9 mouse cellular contexts compared by ENCODE assay signal in the genomic region with DNA sequence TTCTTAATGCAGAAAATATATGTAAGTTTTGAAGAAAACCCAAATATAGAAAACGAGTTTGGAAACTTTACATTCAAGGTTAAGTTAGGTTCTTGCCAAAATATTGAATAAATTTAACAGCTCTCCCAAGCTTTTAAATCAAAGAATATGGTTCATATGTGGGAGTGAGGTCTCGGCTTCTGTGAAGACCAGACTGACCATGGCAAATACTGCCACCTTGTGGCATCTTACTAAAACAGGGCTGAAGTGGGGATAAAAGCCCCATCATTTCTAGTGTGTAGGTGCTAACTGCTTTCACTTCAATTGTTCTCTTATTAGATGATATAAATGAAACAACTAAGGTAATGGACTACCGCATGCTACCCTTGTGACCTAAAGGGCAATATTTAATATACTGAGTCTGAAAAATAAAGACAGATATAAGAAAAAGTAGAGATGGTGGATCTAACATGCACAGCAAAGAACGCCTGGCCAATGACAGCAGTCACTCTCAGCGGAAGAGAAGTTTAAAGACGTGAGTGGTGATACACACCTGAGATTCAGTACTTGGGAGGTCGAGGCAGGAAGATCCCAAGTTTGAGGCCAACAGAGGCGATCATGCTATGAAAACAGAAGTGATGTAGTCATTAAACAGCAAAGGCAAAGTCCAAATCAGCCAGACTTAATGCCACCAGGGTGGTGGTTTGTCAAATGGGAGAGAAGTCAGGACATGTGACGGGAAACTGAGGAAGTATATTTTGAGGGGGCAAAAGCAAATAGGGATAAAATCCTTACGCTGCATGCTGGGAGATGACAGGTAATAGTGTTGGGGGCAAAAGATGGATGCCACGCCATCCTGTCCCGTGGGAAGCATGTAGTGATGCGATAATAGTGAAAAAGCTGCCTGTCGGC. TPM values are rescaled to one million over a fixed set of nuclear protein-coding genes. Genes with fewer than 3 reads are reported as not detected.
DNase-seq lines count a peak whose midpoint lies in the region; ATAC-seq and TF ChIP-seq lines count a peak whose summit lies in the region.
"Had no signal": no experiment of that assay in that cellular context is flagged by ENCODE, and none has a peak within 500 bp of the region (broad histone marks: within the 10 kb centered on the region; RNA-seq: fewer than 3 reads in every experiment).

No protein-coding gene starts in this region.

- intact Hi-C loops in heart, postnatal 10 days (cut with DNase I) = loop anchor here (5.0 kb wide), 1 partner anchor 473 kb away; no protein-coding TSS in a partner anchor

- H3K4me3 ChIP-seq in thymus, adult 2 months (ENCODE audit: control insufficient read depth, insufficient read depth, low read length) = no peak overlapping the region
- H3K4me3 ChIP-seq: neural tube, embryonic 12.5 days had no signal

- H3K27me3 ChIP-seq in thymus, adult 2 months (ENCODE audit: control insufficient read depth, insufficient read depth, low read length) = no peaks in the 10 kb centered on the region
- H3K27me3 ChIP-seq: neural tube, embryonic 12.5 days had no signal

- ATAC-seq in frontal cortex, adult (ENCODE audit: low TSS enrichment) = peak; percentile 59; the same call in 1 of the 2 replicates

- no peaks in the 10 kb centered on the region for H3K4me1 ChIP-seq in thymus, adult 2 months (replicated peaks; ENCODE audit: control insufficient read depth, insufficient read depth, low read length)

- peaks cover 22% of the 10 kb centered on the region for H3K36me3 ChIP-seq in thymus, adult 2 months (ENCODE audit: control insufficient read depth, insufficient read depth, low read length)

- H3K27ac ChIP-seq in thymus, adult 2 months (ENCODE audit: control insufficient read depth, insufficient read depth, low read length) = no peak overlapping the region
- H3K27ac ChIP-seq: neural tube, embryonic 12.5 days had no signal

- 91% methylated on average over 14 of the region's 14 CpGs for WGBS in thymus, adult 2 months

- TF ChIP-seq POLR2A in thymus, adult 2 months (IDR thresholded peaks at IDR 0.05; ENCODE audit: control insufficient read depth, extremely low read depth, insufficient read depth, low read length, poor library complexity) = no peak

- no peak for TF ChIP-seq CTCF in thymus, adult 2 months (IDR thresholded peaks at IDR 0.05; ENCODE audit: borderline replicate concordance, control insufficient read depth, extremely low read depth, insufficient read depth, low read length, poor library complexity)

- DNase-seq in frontal cortex, postnatal 14 days (ENCODE audit: low spot score in 2 of 2) = no peak
- DNase-seq in thymus, adult 2 months = peak; percentile 28
- DNase-seq in thymus, adult 18-20 months = no peak
- DNase-seq in heart, postnatal 10 days = peak; percentile 37 to 57
- peak; percentile 43 for DNase-seq in mesoderm, embryonic 11.5 days (ENCODE audit: low read depth, low spot score)
- no peak for DNase-seq in ovary, adult 18-20 months (ENCODE audit: low spot score)
- DNase-seq in frontal cortex, postnatal 25 days (ENCODE audit: low spot score in 2 of 2) = no peak

RNA-seq across cellular contexts. Expression of a gene that starts 12.5 kb away (rescaled TPM):
- polyA plus RNA-seq in thymus, adult 2 months (2012; rRNA removed) = 78.6 and 107 TPM in 2 replicates
- 10 to 100 TPM; 38.1 to 42.9 TPM for total RNA-seq in heart, postnatal 10 days (2021)

Comparison
In these comparisons a context has a peak if more than half of its experiments do, and no peak if none do; other contexts are left out.
1. DNase-seq: peak in thymus, adult 2 months (single experiment), heart, postnatal 10 days (2 of 2) and mesoderm, embryonic 11.5 days (single experiment); none in frontal cortex, postnatal 14 days (0 of 2), thymus, adult 18-20 months (0 of 2), ovary, adult 18-20 months (single experiment) and frontal cortex, postnatal 25 days (0 of 2).